Mouse (Mus musculus) lung, postnatal 0 days (tissue): Measurements from ENCODE around the gene Tubb4b. TPM values are rescaled to one million over a fixed set of nuclear protein-coding genes. Genes with fewer than 3 reads are reported as not detected.

ENCODE experiments used
- ATAC-seq: fragments of 200-750 bp; cut with Nextera tagmentation; 2 replicates; pipeline ENCODE4 v1.8.0; 2017; ENCODE audit warnings: moderate library complexity
- DNase-seq: peaks from one replicate; pipeline ENCODE4 v3.0.0-alpha.2; 2016; ENCODE audit warnings: low spot score
- H3K27ac ChIP-seq: fragments of 300-500 bp; sonication (generic); 2 replicates; pipeline ENCODE4 v1.5.1; 2014; ENCODE audit warnings: antibody characterized with exemption, mild to moderate bottlenecking, low read length, mixed read lengths
- H3K27me3 ChIP-seq: fragments of 300-500 bp; sonication (generic); replicated peaks from 2 replicates; pipeline ENCODE4 v1.6.1; 2014; ENCODE audit warnings: low read length, mixed read lengths; ENCODE audit not compliant: insufficient read depth
- H3K36me3 ChIP-seq: fragments of 300-500 bp; sonication (generic); 2 replicates; pipeline ENCODE4 v1.6.1; 2014; ENCODE audit warnings: low read length, mixed read lengths; ENCODE audit not compliant: insufficient read depth
- H3K4me1 ChIP-seq: fragments of 300-500 bp; sonication (generic); 2 replicates; pipeline ENCODE4 v1.6.1; 2014; ENCODE audit warnings: antibody characterized with exemption, low read depth, low read length, mixed read lengths; ENCODE audit not compliant: insufficient read depth
- H3K4me2 ChIP-seq: fragments of 300-500 bp; sonication (generic); replicated peaks from 2 replicates; pipeline ENCODE4 v1.6.1; 2014; ENCODE audit warnings: low read depth, mild to moderate bottlenecking, low read length, moderate library complexity, mixed read lengths
- H3K4me3 ChIP-seq: fragments of 300-500 bp; sonication (generic); 2 replicates; pipeline ENCODE4 v1.5.1; 2014; ENCODE audit warnings: low read depth, low read length
- H3K9ac ChIP-seq: fragments of 300-500 bp; sonication (generic); replicated peaks from 2 replicates; pipeline ENCODE4 v1.6.1; 2014; ENCODE audit warnings: low read depth, mild to moderate bottlenecking
- H3K9me3 ChIP-seq: fragments of 300-500 bp; sonication (generic); 2 replicates; pipeline ENCODE4 v1.6.1; 2016; ENCODE audit warnings: low read length, mixed read lengths
- CTCF ChIP-seq: IDR thresholded peaks from 2 replicates; pipeline ENCODE4 v1.5.1; 2016; ENCODE audit warnings: antibody characterized with exemption, mild to moderate bottlenecking
- EP300 ChIP-seq: IDR thresholded peaks from 2 replicates; pipeline ENCODE4 v1.6.1; 2016; ENCODE audit warnings: antibody characterized with exemption, mild to moderate bottlenecking, control low read depth
- WGBS: fragments of 180-500 bp; shearing (Covaris S2); extraction: QIAGEN DNeasy Blood & Tissue Kit; methylation state at CpG from one replicate; pipeline ENCODE4 v1.1.7; 2014; 5-methylcytosine and 5-hydroxymethylcytosine counted together
- polyA plus RNA-seq: library from polyadenylated mRNA; unstranded; fragments of >200 nt; fragmentation: Nextera tagmentation; extraction: Ambion mirVana; gene quantifications from 2 replicates; pipeline ENCODE4 v1.2.1, GENCODE M21; 2015

Gene Tubb4b
- polyA plus RNA-seq, 1 experiment from 2014 or later: 344 TPM

DNA sequence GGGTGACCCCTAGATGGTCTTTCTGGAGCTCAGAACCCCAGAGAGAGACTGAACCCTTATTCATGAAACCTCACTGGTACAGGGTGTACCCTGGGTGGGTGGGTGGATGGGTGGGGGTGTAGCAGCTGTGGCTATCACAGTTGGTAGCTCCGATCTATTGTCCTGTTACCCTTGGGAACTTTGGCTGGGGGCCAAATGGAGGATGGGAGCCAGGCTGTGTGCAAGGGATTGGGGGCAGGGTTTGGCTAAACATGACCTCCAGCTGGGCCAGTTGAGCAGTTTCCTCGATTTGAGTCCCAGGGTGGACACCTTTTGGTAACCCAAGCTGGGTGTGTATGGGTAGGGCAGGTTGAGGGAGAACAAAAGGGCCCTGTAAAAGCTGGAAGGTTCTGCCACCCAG, 42.2 kb upstream of the Tubb4b start:
- TF ChIP-seq EP300: no peak
- H3K4me1 ChIP-seq: peaks cover 24% of the 10 kb centered on the region; the same call in 1 of the 2 replicates
- WGBS: 12% methylated on average over 2 of the region's 2 CpGs
- no peak for ATAC-seq
- peak overlapping the region; percentile 43; the same call in 1 of the 2 replicates for H3K27ac ChIP-seq
- no peak for DNase-seq
- H3K4me2 ChIP-seq: no peak overlapping the region
- H3K36me3 ChIP-seq: no peaks in the 10 kb centered on the region
- no peaks in the 10 kb centered on the region for H3K27me3 ChIP-seq
- H3K9ac ChIP-seq: 0 out of 2 replicates have a peak overlapping the region, but pooled peaks have one; percentile 34
- no peaks in the 10 kb centered on the region for H3K9me3 ChIP-seq
- H3K4me3 ChIP-seq: no peak overlapping the region

DNA sequence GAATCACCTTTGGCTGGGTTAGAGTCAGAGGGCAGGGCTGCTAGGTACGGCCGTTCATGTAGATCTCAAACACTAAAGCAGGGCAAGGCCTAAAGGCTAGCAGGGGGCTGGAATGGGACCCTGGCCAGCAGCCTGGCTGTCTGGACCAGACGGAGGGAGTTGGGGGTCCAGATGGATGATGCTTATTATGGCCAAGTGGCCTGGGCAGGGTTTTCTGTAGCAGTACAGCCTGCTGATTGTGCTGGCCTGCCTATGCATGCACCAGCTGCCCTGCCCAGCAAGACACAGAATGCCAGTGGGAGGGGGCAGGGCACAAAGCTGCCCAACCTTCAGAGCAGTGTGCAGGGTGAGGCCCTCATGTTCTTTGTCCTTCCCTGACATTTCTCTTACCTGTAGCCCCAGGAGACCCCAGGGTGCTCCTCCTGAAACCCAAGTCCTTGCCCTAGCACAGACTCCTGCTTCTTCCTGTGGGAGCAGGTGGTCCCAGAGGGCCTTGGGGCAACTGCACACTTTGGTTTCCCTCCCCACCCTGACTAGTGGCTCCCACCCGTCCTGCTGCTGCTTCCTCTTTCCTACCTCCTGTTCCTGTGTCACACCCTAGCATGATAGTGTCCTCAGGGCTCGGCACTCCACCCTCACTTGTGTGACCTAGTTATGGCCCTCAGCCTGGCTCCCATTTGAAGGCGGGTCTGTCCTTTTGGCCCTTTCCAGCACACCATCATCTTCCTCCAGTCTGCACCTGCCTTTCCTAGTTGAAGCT, 41.6 kb upstream of the Tubb4b start:
- Histone ChIP-seq H3K4me1 (peaks cover 18% of the 10 kb centered on the region; the same call in 1 of the 2 replicates), H3K9me3 (no peaks in the 10 kb centered on the region), H3K36me3 (no peaks in the 10 kb centered on the region), H3K4me3 (no peak overlapping the region), H3K4me2 (no peak overlapping the region), H3K27ac (peak overlapping the region; percentile 43; the same call in 1 of the 2 replicates), H3K27me3 (no peaks in the 10 kb centered on the region), H3K9ac (0 out of 2 replicates have a peak overlapping the region, but pooled peaks have one; percentile 34)
- 54% methylated on average over 6 of the region's 6 CpGs for WGBS
- TF ChIP-seq EP300 (no peak), CTCF (no peak)
- peak; percentile 54 for DNase-seq
- ATAC-seq: no peak

DNA sequence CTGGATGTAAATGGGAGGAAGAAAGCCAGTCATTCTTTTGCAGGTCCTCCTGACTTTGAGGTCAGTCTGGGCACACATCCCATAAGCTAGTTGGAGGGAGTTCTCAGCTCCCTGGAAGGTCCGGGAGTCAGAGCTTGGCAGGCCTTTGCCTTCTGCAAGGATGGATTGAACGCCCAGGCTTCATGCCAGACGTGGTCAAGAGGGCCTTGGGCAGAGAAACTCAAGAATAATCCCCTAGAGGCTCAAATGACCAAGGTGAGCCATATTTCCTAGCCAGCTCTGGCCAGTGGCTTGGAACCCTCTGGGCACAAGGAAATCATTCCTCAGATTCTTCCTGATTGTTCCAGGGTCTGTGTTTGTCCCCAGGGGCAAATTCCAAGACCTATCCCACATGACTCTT, 40.3 kb upstream of the Tubb4b start:
- Histone ChIP-seq H3K4me2 (no peak overlapping the region), H3K4me1 (peaks cover 14% of the 10 kb centered on the region; the same call in 1 of the 2 replicates), H3K4me3 (no peak overlapping the region), H3K27ac (no peak overlapping the region), H3K9me3 (no peaks in the 10 kb centered on the region), H3K36me3 (no peaks in the 10 kb centered on the region), H3K27me3 (no peaks in the 10 kb centered on the region), H3K9ac (no peak overlapping the region)
- WGBS: 45% methylated on average over 3 of the region's 3 CpGs
- DNase-seq (no peak), ATAC-seq (no peak)
- no peak for TF ChIP-seq CTCF
- TF ChIP-seq EP300: no peak

DNA sequence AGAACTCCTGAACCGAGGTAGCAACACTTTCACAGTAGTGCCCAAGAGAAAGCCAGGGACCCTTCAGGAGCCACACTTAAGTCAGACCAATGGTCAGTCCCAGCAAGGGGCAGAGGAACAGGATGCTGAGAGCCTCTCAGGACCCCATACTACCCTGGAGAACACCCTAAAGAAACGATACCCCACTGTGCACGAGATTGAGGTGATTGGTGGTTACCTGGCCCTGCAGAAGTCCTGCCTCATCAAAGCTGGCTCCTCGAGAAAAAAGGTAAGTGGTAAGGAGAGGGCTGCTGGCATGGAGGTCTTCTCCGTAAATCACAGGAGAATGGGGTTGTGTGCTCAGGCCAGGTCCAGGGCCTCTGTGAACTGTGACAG, 39.8 kb upstream of the Tubb4b start:
- H3K4me3 ChIP-seq: no peak overlapping the region
- H3K4me1 ChIP-seq: peaks cover 14% of the 10 kb centered on the region; the same call in 1 of the 2 replicates
- ATAC-seq: no peak
- no peaks in the 10 kb centered on the region for H3K9me3 ChIP-seq
- H3K27ac ChIP-seq: no peak overlapping the region
- H3K9ac ChIP-seq: no peak overlapping the region
- no peak for DNase-seq
- H3K27me3 ChIP-seq: no peaks in the 10 kb centered on the region
- no peak overlapping the region for H3K4me2 ChIP-seq
- TF ChIP-seq EP300 (no peak), CTCF (no peak)
- no peaks in the 10 kb centered on the region for H3K36me3 ChIP-seq
- 79% methylated on average over 5 of the region's 5 CpGs for WGBS

DNA sequence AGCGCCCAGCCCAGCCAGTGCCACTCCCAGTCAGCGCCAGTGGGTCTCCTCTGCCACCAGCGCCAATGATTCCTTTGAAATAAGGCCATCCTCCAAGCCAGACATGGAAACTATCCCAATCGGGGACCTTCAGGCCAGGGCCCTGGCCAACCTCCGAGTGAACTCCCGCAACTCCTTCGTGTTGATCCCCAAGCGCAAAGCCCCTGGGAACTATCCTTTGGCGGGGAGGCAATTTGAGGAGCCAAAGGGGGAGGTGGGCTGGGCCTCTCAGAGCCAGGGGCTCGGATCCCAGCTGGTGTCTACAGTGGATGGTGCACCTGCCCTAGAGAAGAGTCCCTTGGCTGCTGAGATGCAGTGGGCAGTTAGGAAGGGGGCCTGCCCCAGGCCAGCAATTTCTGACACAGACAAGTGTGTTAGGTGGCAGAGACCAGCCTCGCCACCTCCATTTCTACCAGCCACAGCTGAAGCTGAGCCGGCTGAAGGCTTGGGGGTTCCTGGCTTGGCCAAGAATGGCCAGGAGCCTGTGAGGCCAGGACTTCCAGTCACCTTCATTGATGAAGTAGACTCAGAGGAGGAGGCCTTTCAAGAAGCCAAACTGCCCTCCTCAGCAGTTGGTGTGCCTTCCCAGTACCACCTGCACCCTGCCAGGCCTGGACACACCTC, 39.3 kb upstream of the Tubb4b start:
- Histone ChIP-seq H3K4me2 (peak overlapping the region; percentile 98), H3K27me3 (no peaks in the 10 kb centered on the region), H3K36me3 (no peaks in the 10 kb centered on the region), H3K4me1 (peaks cover 14% of the 10 kb centered on the region; the same call in 1 of the 2 replicates), H3K9ac (0 out of 2 replicates have a peak overlapping the region, but pooled peaks have one; percentile 48), H3K4me3 (peak overlapping the region; percentile 71), H3K27ac (no peak overlapping the region), H3K9me3 (no peaks in the 10 kb centered on the region)
- TF ChIP-seq EP300 (no peak), CTCF (no peak)
- ATAC-seq: no peak
- no peak for DNase-seq
- 22% methylated on average over 12 of the region's 12 CpGs for WGBS

DNA sequence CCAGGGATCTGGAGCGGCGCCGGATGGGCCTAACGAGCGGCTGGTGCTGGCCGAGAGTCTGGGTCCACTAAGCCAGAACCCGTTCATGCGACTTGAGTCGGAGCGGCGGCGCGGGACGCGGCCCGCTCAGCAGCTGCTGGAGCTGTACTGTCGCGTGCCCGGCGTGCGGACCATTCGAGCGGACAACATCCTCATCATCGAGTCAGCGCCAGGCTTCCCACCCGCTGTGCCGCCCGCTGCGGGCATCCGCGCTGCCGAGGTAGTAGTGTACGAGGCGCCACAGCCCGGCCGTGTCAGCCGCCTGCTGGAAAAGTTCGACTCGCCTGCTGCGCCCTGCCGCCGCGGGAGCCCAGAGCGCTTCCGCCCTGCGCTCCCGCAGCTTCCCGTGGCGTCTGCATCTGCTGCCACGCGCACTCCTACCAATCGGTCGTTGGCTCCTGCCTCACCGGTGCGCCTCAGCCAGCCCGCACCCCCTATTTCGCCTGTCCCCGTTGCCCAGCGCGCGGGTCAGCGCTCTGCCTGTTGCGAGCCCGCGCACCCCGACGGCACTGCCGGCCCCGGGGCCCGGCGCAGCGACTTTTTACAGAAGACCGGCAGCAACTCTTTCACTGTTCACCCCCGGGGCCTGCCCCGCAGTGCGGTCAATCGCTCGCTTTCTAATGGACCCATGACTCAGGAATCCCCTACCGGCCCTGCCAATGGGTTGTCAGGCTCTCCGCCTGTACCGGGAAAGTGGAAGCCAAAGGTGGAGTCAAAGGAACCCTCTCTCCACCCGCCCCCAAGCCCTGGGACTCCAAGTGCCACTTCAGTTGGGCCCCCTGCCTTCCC, 38.5 kb upstream of the Tubb4b start:
- H3K27me3 ChIP-seq: no peaks in the 10 kb centered on the region
- DNase-seq: peak; percentile 46
- under 1% methylated on average over 78 of the region's 82 CpGs for WGBS
- no peak overlapping the region; the same call in 1 of the 2 replicates for H3K27ac ChIP-seq
- peak overlapping the region; percentile 71 for H3K4me3 ChIP-seq
- peak overlapping the region; percentile 98 for H3K4me2 ChIP-seq
- no peaks in the 10 kb centered on the region for H3K36me3 ChIP-seq
- peak; percentile 5 for ATAC-seq
- peak overlapping the region; percentile 48 for H3K9ac ChIP-seq
- no peaks in the 10 kb centered on the region for H3K9me3 ChIP-seq
- peaks cover 14% of the 10 kb centered on the region; the same call in 1 of the 2 replicates for H3K4me1 ChIP-seq
- TF ChIP-seq CTCF (no peak; the same call in 1 of the 2 replicates), EP300 (no peak)
